Mouse (Mus musculus) stomach, embryonic 15.5 days (tissue): Measurements from ENCODE around the gene Ly6g6f. TPM values are rescaled to one million over a fixed set of nuclear protein-coding genes. Genes with fewer than 3 reads are reported as not detected.

Experiments
- ATAC-seq: fragments of 200-750 bp; cut with Nextera tagmentation; 2 replicates; pipeline ENCODE4 v1.8.0; 2017; ENCODE audit warnings: low read depth, moderate number of reproducible peaks, moderate TSS enrichment; ENCODE audit not compliant: insufficient read depth, low FRiP score
- H3K27ac ChIP-seq: fragments of 300-500 bp; sonication (generic); 2 replicates; pipeline ENCODE4 v1.5.1; 2015; ENCODE audit warnings: mild to moderate bottlenecking, inconsistent platforms
- H3K27me3 ChIP-seq: fragments of 300-500 bp; sonication (generic); replicated peaks from 2 replicates; pipeline ENCODE4 v1.6.1; 2015; ENCODE audit warnings: inconsistent platforms
- H3K36me3 ChIP-seq: fragments of 300-500 bp; sonication (generic); 2 replicates; pipeline ENCODE4 v1.6.1; 2015; ENCODE audit warnings: inconsistent platforms
- H3K4me1 ChIP-seq: fragments of 300-500 bp; sonication (generic); 2 replicates; pipeline ENCODE4 v1.6.1; 2015; ENCODE audit warnings: inconsistent platforms
- H3K4me2 ChIP-seq: fragments of 300-500 bp; sonication (generic); 2 replicates; pipeline ENCODE4 v1.6.1; 2015; ENCODE audit warnings: mild to moderate bottlenecking, inconsistent platforms
- H3K4me3 ChIP-seq: fragments of 300-500 bp; sonication (generic); replicated peaks from 2 replicates; pipeline ENCODE4 v1.5.1; 2015; ENCODE audit warnings: inconsistent platforms
- H3K9ac ChIP-seq: fragments of 300-500 bp; sonication (generic); 2 replicates; pipeline ENCODE4 v1.6.1; 2015; ENCODE audit warnings: inconsistent platforms
- H3K9me3 ChIP-seq: fragments of 300-500 bp; sonication (generic); 2 replicates; pipeline ENCODE4 v1.6.1; 2016; ENCODE audit warnings: inconsistent platforms
- WGBS: fragments of 180-500 bp; shearing (Covaris S2); methylation state at CpG from one replicate; pipeline ENCODE4 v1.1.7; 2015; 5-methylcytosine and 5-hydroxymethylcytosine counted together
- polyA plus RNA-seq: library from polyadenylated mRNA; unstranded; fragments of >200 nt; fragmentation: Nextera tagmentation; extraction: Ambion mirVana; gene quantifications from 2 replicates; pipeline ENCODE4 v1.2.1, GENCODE M21; 2015

Ly6g6f gene
- 0.15 and 0.41 TPM in 2 replicates for polyA plus RNA-seq

DNA sequence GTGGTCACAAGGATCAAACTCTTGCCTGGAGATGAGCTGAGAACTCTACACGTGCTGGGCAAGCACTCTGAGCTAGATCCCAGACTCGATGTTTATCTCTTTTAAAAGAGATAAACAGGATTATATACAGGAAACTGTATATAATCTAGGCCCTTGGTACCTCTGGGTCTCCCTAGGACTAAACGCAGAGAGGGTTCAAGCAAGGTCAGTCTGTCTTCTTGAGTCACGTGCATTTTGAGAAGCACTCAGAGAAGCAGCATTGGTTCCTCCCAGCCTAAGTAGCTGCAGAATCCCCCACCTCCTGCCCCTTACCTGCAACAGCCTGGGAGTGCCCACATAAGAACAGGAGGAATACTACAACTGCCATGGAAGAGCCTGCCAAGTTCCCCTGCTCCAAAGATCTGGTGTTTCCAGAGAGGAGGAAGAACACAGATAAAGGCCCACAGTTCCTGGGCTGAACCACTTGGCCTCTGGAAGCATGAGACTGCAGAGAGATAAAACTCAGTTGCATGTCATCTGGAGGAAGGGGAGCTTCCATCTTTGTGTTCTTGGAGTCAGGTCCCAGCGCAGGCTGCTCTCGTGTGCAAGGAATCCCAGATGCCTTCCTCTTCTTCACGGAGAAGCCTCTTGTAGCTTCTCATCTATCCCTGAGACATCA, at the start of gene Ly6g6f:
Gene Ly6g6f, minus strand, starts transcription at position 403 of the 658 bp plus-strand sequence.
- ATAC-seq: no peak
- WGBS: 56% methylated on average over 7 of the region's 7 CpGs

DNA sequence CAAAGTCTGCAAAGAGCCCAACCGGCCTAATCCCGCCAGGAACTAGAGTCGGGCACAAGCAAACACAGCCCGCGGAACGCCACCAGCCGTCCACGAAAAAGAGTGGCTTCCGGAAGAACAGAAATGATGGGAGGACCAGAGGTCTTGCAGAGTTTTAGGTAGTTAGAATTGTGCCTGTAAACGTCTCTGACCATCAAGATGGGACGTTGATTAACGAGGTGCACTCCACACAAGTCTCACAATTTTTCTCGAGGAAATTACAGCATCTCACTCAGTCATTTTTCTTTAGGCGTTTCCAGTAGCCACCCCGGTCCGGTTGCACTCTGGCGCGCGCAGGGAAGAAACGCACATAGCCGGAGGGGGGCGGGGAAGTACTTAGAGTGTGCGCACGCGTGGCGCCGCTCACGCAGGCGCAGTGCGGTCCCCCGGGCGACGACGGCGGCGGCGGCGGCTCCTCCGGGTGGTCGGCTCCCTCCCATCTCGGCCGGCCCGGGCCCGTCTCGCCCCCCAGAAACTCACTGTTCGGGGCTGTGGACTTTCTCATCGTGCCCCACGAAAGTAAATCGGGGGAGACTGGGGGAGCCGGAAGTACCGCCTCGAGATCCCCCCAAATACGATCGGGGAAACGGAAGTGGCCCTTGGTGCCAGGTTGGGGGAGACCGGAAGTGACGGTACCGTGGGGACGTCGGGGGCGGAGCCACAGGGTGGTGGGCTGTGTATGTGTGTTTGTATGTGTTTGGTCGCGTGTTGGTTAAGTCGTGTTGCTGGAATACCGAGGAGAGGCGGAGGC, 49.6 kb upstream of the Ly6g6f start, which contains the start of gene Bag6:
Gene Bag6, plus strand, starts transcription at position 378 of the 790 bp plus-strand sequence.
- Histone ChIP-seq H3K9ac (peak within 1 kb of the TSS; percentile 63), H3K9me3 (no peaks in the 10 kb centered on the region), H3K27me3 (no peaks in the 10 kb centered on the region), H3K4me2 (peak within 1 kb of the TSS; percentile 71), H3K4me1 (peaks cover 8% of the 10 kb centered on the region; the same call in 1 of the 2 replicates), H3K36me3 (peaks cover 22% of the 10 kb centered on the region), H3K4me3 (peak within 1 kb of the TSS; percentile 74), H3K27ac (peak within 1 kb of the TSS; percentile 96)
- peak; percentile 92 for ATAC-seq
- under 1% methylated on average over 66 of the region's 66 CpGs for WGBS

More for the DNA sequence above, at the start of gene Ly6g6f:
- Histone ChIP-seq H3K4me1 (peaks cover 5% of the 10 kb centered on the region), H3K9ac (no peak within 1 kb of the TSS), H3K27ac (no peak within 1 kb of the TSS), H3K36me3 (no peaks in the 10 kb centered on the region), H3K4me3 (no peak within 1 kb of the TSS), H3K4me2 (no peak within 1 kb of the TSS), H3K27me3 (no peaks in the 10 kb centered on the region), H3K9me3 (no peaks in the 10 kb centered on the region)

DNA sequence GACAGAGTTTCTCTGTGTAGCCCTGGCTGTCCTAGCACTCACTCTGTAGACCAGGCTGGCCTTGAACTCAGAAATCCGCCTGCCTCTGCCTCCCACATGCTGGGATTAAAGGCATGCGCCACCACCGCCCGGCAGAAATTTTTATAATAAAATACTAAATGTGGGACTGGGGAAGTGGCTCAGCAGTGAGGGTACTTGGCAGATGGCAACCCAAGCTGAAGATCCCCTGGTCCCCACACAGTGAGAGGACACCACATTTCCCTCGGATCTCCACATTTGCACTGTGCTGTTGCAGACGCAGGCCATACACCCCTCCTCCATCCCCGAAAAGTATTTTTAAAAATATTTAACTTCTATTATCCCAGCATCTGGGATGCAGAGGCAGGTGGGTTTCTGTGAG, 48.1 kb upstream of the Ly6g6f start:
- WGBS: 91% methylated on average over 7 of the region's 7 CpGs
- H3K36me3 ChIP-seq: peaks cover 8% of the 10 kb centered on the region

DNA sequence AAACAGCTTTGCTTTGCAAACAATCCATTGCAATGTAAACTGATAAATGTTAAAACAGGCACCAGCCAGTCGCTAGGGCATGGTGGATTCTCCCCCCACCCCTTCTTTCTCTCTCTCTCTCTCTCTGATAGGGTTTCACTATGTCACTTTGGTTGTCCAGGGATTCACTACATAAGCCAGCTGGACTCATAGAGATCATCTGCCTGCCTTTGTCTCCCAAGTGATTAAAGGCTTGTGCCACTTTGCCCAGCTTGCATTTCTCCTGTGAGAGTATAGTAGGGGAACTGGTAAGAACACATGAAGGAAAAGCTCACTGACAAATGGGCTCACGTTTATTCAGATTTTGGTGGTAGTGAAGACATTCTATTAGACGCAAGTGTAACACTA, 46.8 kb upstream of the Ly6g6f start:
- no peak for ATAC-seq
- Histone ChIP-seq H3K9ac (no peak overlapping the region), H3K9me3 (no peaks in the 10 kb centered on the region), H3K4me1 (peaks cover 15% of the 10 kb centered on the region), H3K36me3 (peaks cover 5% of the 10 kb centered on the region), H3K27ac (no peak overlapping the region), H3K27me3 (no peaks in the 10 kb centered on the region), H3K4me3 (no peak overlapping the region), H3K4me2 (no peak overlapping the region)
- 64% methylated on average over 3 of the region's 3 CpGs for WGBS

More for the DNA sequence above, 48.1 kb upstream of the Ly6g6f start:
- peaks cover 8% of the 10 kb centered on the region; the same call in 1 of the 2 replicates for H3K4me1 ChIP-seq
- H3K9me3 ChIP-seq: no peaks in the 10 kb centered on the region
- H3K27ac ChIP-seq: no peak overlapping the region
- H3K9ac ChIP-seq: no peak overlapping the region
- H3K4me2 ChIP-seq: no peak overlapping the region
- ATAC-seq: no peak
- H3K27me3 ChIP-seq: no peaks in the 10 kb centered on the region
- no peak overlapping the region for H3K4me3 ChIP-seq

DNA sequence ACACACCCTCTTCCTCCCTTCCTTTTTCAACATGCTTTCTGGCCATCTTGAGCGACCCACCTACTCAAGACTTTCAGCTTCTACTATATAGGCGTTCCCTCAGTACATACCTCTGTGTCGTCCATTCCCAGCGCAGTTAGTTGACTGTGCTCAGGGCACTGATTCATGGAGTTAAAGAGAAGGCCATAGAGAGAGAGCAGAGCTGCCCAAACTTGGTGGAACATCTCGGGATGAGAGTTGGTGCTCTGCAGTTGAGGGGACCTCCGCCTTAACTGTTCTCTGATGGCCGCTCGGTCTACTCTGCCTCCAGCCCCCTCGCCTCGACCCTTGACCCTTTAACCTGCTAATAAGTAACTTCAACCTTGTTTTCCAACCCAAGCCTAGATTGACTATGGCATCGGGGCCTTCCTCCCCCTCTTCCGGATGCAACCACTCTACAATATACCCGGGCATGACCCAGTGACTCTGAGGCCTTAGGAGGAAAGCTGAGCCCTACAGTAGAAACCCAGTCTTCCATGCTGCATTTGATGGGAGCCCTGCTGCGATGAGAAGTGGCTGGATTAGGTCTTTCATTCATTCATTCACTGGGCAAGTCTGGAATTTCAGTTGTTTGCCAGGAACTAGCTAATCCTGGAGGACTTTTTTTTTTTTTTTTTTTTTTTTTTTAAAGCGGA, 46.2 kb upstream of the Ly6g6f start, which contains the start of gene Apom:
Gene Apom, minus strand, starts transcription at position 551 of the 674 bp plus-strand sequence.
- Histone ChIP-seq H3K27ac (no peak within 1 kb of the TSS), H3K27me3 (no peaks in the 10 kb centered on the region), H3K4me1 (peaks cover 18% of the 10 kb centered on the region), H3K9me3 (no peaks in the 10 kb centered on the region), H3K36me3 (peaks cover 5% of the 10 kb centered on the region), H3K4me2 (no peak within 1 kb of the TSS), H3K4me3 (no peak within 1 kb of the TSS), H3K9ac (no peak within 1 kb of the TSS)
- 71% methylated on average over 15 of the region's 15 CpGs for whole genome bisulfite sequencing
- no peak for ATAC-seq

DNA sequence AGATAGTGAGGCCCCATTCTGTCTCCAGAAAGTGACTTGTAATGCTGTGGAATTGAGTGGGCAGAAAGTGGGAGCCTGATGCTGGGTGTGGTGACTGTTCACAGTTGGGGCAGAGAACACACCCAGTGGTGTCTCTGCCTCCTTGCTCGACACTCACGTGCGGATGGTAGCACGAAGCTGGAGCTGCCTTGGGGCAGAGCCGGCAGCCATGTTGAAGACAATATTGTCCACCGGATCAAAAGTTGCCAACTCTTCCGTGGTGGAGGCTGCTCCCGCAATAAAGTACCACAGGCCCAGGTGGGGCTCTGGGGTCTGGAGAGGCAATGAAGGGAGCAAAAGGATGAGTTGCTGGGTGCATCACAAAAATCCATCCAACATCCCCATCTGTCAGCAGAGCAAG, 45.6 kb upstream of the Ly6g6f start:
- no peaks in the 10 kb centered on the region for H3K27me3 ChIP-seq

DNA sequence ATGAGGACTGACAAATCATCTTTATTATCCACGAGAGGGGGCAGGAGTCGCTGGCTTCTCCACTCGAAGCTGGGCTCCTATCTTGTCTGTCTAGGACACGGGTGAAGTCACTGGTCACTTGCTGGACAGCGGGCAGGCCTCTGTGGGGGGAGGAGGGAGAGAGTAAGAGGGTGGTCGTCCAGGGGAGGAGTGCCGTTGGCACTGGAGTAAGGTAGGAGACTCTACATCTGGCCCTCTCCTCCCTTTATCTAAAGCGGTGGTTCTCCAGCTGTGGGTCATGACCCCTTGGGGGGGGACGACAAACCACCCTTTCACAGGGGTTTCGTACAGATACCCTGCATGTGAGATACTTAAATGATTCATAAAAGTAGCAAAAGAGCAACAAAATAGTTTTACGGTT, 43.6 kb upstream of the Ly6g6f start:
- no peak overlapping the region for H3K27ac ChIP-seq
- H3K36me3 ChIP-seq: peaks cover 5% of the 10 kb centered on the region
- H3K4me2 ChIP-seq: no peak overlapping the region
- H3K4me1 ChIP-seq: peaks cover 25% of the 10 kb centered on the region
- H3K27me3 ChIP-seq: no peaks in the 10 kb centered on the region
- no peak for ATAC-seq
- H3K9ac ChIP-seq: no peak overlapping the region
- H3K9me3 ChIP-seq: no peaks in the 10 kb centered on the region
- 67% methylated on average over 11 of the region's 11 CpGs for WGBS
- H3K4me3 ChIP-seq: no peak overlapping the region

More for the DNA sequence above, 45.6 kb upstream of the Ly6g6f start:
- Histone ChIP-seq H3K4me3 (no peak overlapping the region), H3K36me3 (peaks cover 5% of the 10 kb centered on the region), H3K9me3 (no peaks in the 10 kb centered on the region), H3K4me2 (no peak overlapping the region), H3K9ac (no peak overlapping the region), H3K4me1 (peaks cover 14% of the 10 kb centered on the region), H3K27ac (no peak overlapping the region)
- WGBS: 85% methylated on average over 8 of the region's 8 CpGs
- no peak for ATAC-seq

DNA sequence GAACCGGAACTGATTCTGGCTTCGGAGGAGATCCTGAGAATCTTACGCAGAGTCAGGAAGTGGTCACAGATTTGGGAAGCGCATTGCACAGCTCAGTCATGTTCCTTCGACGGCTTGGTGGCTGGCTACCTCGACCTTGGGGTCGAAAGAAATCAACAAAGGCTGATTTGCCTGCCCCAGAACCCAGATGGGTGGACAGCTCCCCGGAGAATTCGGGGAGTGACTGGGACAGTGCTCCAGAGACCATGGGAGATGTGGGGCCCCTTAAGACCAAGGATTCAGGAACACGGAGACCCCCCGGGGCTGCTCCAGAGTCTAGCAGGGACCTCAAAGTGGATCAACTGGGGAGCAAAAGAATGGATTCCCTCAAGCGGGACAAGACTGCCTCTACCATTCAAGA, 41.6 kb upstream of the Ly6g6f start:
- no peak for ATAC-seq
- Histone ChIP-seq H3K4me1 (peaks cover 27% of the 10 kb centered on the region), H3K4me3 (peak overlapping the region; percentile 58), H3K9me3 (no peaks in the 10 kb centered on the region), H3K36me3 (peaks cover 5% of the 10 kb centered on the region), H3K9ac (peak overlapping the region; percentile 53; the same call in 1 of the 2 replicates), H3K27me3 (no peaks in the 10 kb centered on the region), H3K27ac (peak overlapping the region; percentile 88), H3K4me2 (peak overlapping the region; percentile 67)
- 54% methylated on average over 13 of the region's 13 CpGs for WGBS

DNA sequence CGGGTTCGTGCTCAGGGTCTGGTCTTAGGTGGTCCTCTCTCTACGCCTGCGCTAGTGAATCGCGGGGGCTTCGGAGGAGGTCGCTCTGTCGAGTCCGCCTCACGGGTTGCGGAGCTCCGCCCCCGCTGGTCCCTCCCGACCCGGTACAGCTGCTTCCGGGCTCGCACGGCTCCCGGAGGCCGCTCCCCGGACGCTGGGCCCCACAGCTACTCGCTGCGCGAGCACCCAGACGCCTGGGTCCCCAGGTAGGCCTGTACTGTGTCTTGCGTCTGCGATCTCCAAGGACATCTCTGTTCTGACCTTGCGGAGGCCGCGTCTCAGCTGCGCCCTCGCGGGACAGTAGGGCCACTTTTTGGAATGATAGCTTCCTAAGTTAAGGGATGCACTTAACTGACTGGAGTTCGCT, 40.8 kb upstream of the Ly6g6f start, which contains the start of gene D17H6S53E:
Gene D17H6S53E, plus strand, starts transcription at position 168 of the 406 bp plus-strand sequence.
- H3K4me1 ChIP-seq: peaks cover 27% of the 10 kb centered on the region
- H3K4me3 ChIP-seq: peak within 1 kb of the TSS; percentile 58
- WGBS: under 1% methylated on average over 36 of the region's 36 CpGs
- peak within 1 kb of the TSS; percentile 88 for H3K27ac ChIP-seq
- peak within 1 kb of the TSS; percentile 67 for H3K4me2 ChIP-seq
- no peaks in the 10 kb centered on the region for H3K27me3 ChIP-seq
- no peaks in the 10 kb centered on the region for H3K9me3 ChIP-seq
- peak within 1 kb of the TSS; percentile 53 for H3K9ac ChIP-seq
- H3K36me3 ChIP-seq: peaks cover 5% of the 10 kb centered on the region
- ATAC-seq: peak; percentile 63

DNA sequence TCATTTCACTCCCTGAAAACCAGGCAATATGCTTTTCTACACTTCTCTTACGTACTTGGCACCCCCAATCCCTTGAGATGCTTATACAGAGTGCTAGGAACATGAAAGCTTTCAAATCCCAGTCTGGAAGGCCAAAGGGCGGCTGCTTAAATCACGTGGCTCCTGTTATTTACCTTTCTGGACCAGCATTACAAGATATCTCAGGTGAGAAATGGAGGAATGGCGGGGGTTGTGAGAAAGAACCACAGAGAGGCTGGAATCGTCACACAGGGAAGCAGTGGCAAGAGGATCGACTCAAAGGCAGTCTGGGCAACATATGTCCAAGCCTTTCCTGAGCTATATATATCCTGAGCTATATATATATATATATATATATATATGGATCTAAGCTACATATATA, 40.2 kb upstream of the Ly6g6f start:
- WGBS: 20% methylated on average over 6 of the region's 6 CpGs
- no peaks in the 10 kb centered on the region for H3K27me3 ChIP-seq
- no peak for ATAC-seq

DNA sequence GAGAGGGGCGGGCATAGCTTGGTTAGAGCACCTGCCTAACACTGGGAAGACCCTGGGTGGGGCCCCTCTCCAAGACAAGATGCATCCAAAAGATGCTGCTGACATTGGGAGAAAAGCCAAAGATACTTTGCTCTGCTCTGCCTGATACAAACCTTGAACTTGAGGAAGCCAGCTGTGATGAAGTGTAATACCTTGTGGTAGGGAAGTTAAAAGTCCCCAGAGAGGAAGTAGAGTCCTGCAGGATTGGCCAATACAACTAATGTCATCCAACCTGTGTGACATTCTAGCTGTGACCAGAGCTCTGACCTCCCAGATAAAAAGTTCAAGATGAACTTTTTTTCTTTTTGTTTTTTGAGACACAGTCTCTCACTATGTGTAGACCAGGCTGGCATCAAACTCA, 39.7 kb upstream of the Ly6g6f start:
- no peak overlapping the region for H3K9ac ChIP-seq
- H3K27ac ChIP-seq: peak overlapping the region; percentile 88; the same call in 1 of the 2 replicates
- H3K36me3 ChIP-seq: peaks cover 2% of the 10 kb centered on the region
- no peaks in the 10 kb centered on the region for H3K9me3 ChIP-seq
- ATAC-seq: no peak
- 90% methylated on average over 1 of the region's 1 CpGs for WGBS
- H3K4me2 ChIP-seq: peak overlapping the region; percentile 67; the same call in 1 of the 2 replicates
- H3K27me3 ChIP-seq: no peaks in the 10 kb centered on the region
- no peak overlapping the region for H3K4me3 ChIP-seq
- peaks cover 33% of the 10 kb centered on the region for H3K4me1 ChIP-seq

More for the DNA sequence above, 40.2 kb upstream of the Ly6g6f start:
- Histone ChIP-seq H3K4me1 (peaks cover 28% of the 10 kb centered on the region), H3K9ac (peak overlapping the region; percentile 53; the same call in 1 of the 2 replicates), H3K4me2 (peak overlapping the region; percentile 67), H3K9me3 (no peaks in the 10 kb centered on the region), H3K36me3 (peaks cover 5% of the 10 kb centered on the region), H3K27ac (peak overlapping the region; percentile 88), H3K4me3 (peak overlapping the region; percentile 58)
